In genomic region chr13:108390565-108390964, GRCm38 (mm10) we compare ENCODE assay signal across 9 mouse cellular contexts. TPM values are rescaled to one million over a fixed set of nuclear protein-coding genes. Genes with fewer than 3 reads are reported as not detected.
DNase-seq lines count a peak whose midpoint lies in the region; ATAC-seq and TF ChIP-seq lines count a peak whose summit lies in the region.
"Had no signal": no experiment of that assay in that cellular context is flagged by ENCODE, and none has a peak within 500 bp of the region (broad histone marks: within the 10 kb centered on the region; RNA-seq: fewer than 3 reads in every experiment).

No protein-coding gene starts in this region.

- H3K4me1 ChIP-seq in lung, postnatal 0 days (ENCODE audit: insufficient read depth, low read depth, low read length) = no peaks in the 10 kb centered on the region
- H3K4me1 ChIP-seq: limb, embryonic 15.5 days had no signal

- H3K36me3 ChIP-seq in lung, postnatal 0 days (ENCODE audit: insufficient read depth, low read length) = no peaks in the 10 kb centered on the region
- H3K36me3 ChIP-seq: limb, embryonic 15.5 days had no signal

- WGBS in lung, postnatal 0 days = 22% methylated on average over 1 of the region's 1 CpGs

- peak; percentile 46; the same call in 1 of the 2 replicates for ATAC-seq in lung, postnatal 0 days

- intact Hi-C loops in heart, postnatal 14 days (cut with DNase I) = loop anchor here (10.0 kb wide), 1 partner anchor 824 kb away; no protein-coding TSS in a partner anchor

- H3K27ac ChIP-seq in lung, postnatal 0 days (ENCODE audit: low read length) = no peak overlapping the region
- H3K27ac ChIP-seq: limb, embryonic 15.5 days had no signal

- H3K27me3 ChIP-seq in lung, postnatal 0 days (replicated peaks; ENCODE audit: insufficient read depth, low read length) = no peaks in the 10 kb centered on the region
- H3K27me3 ChIP-seq: limb, embryonic 15.5 days had no signal

- no peak for TF ChIP-seq EP300 in lung, postnatal 0 days (IDR thresholded peaks at IDR 0.05)

- peak; percentile 85 for TF ChIP-seq CTCF in lung, postnatal 0 days (IDR thresholded peaks at IDR 0.05)

- H3K4me3 ChIP-seq in lung, postnatal 0 days (ENCODE audit: low read depth, low read length) = no peak overlapping the region
- H3K4me3 ChIP-seq: limb, embryonic 15.5 days had no signal

- DNase-seq in cerebellum, postnatal 14 days = peak; percentile 41 to 49
- DNase-seq in cerebellum, adult 11-12 months = no peak
- peak; percentile 39 to 57 for DNase-seq in CD8-positive naive resting alpha-beta T cell, adult 2 months (ENCODE audit: low read depth in 2 of 2, low spot score in 2 of 2)
- DNase-seq in c-Kit-positive CD71-positive TER-119-negative erythroid progenitor cells, embryonic 14.5 days (ENCODE audit: low read depth) = peak; percentile 30
- DNase-seq in heart, postnatal 14 days = peak; percentile 31 to 51
- DNase-seq in kidney, postnatal 4 days = peak; percentile 40 to 48
- DNase-seq in lung, postnatal 0 days (ENCODE audit: low spot score) = peak; percentile 60
- DNase-seq in skeletal muscle tissue, adult 2 months (ENCODE audit: low read depth, low spot score) = peak; percentile 4

- H3K4me2 ChIP-seq in lung, postnatal 0 days (replicated peaks; ENCODE audit: low read depth, low read length) = no peak overlapping the region
- H3K4me2 ChIP-seq: limb, embryonic 15.5 days had no signal

- no peaks in the 10 kb centered on the region for H3K9me3 ChIP-seq in lung, postnatal 0 days (ENCODE audit: low read length)
- H3K9me3 ChIP-seq: limb, embryonic 15.5 days had no signal

- H3K9ac ChIP-seq in lung, postnatal 0 days (replicated peaks; ENCODE audit: low read depth) = no peak overlapping the region
- H3K9ac ChIP-seq: limb, embryonic 15.5 days had no signal

RNA-seq across cellular contexts. Expression of gene Pde4d, which starts 59.2 kb away (rescaled TPM):
- total RNA-seq in heart, postnatal 14 days (2021) = 10 to 100 TPM; 36.9 to 46.8 TPM
- polyA plus RNA-seq in lung, postnatal 0 days (2015; fragmentation: Nextera tagmentation; extraction: Ambion mirVana) = 19.7 and 20.3 TPM in 2 replicates
